Mouse (Mus musculus): ENCODE measurements around the gene Arl5b.

The Arl5b gene

GRCm38 (mm10) chr2:15049117-15049873 lies at the start of gene Arl5b:
Gene Arl5b, plus strand, starts transcription at chr2:15049395.
- DNase-seq = peak; percentile 94

- no peak for DNase-seq
These were observed 41.7 kb upstream of the Arl5b start for GRCm38 (mm10) chr2:15007531-15007930.

- DNase-seq = no peak
These were observed 41.1 kb upstream of the Arl5b start for GRCm38 (mm10) chr2:15008072-15008471.

- DNase-seq = no peak
These were observed 22.4 kb upstream of the Arl5b start for GRCm38 (mm10) chr2:15026817-15027216.

GRCm38 (mm10) chr2:15027816-15028215 lies 21.4 kb upstream of the Arl5b start:
- DNase-seq = no peak

- DNase-seq = no peak
These were observed 10.5 kb upstream of the Arl5b start for GRCm38 (mm10) chr2:15038705-15039104.

- no peak for DNase-seq
These were observed 8.9 kb upstream of the Arl5b start for GRCm38 (mm10) chr2:15040326-15040725.

- no peak for DNase-seq
These were observed 5.3 kb downstream of the Arl5b start for GRCm38 (mm10) chr2:15054496-15054895.

GRCm38 (mm10) chr2:15054945-15055637 lies 5.9 kb downstream of the Arl5b start, which contains the start of gene Nsun6:
Gene Nsun6, minus strand, starts transcription at chr2:15055069.
- peak; percentile 97 for DNase-seq

- no peak for DNase-seq
These were observed 6.6 kb downstream of the Arl5b start for GRCm38 (mm10) chr2:15055741-15056151.

GRCm38 (mm10) chr2:15058227-15058626 lies 9.0 kb downstream of the Arl5b start:
- DNase-seq = no peak

- DNase-seq = no peak
These were observed 11.7 kb downstream of the Arl5b start for GRCm38 (mm10) chr2:15060856-15061255.

- DNase-seq = no peak
These were observed 14.6 kb downstream of the Arl5b start for GRCm38 (mm10) chr2:15063815-15064214.

GRCm38 (mm10) chr2:15064380-15065269 lies 15.4 kb downstream of the Arl5b start:
- no peak for DNase-seq

GRCm38 (mm10) chr2:15065447-15065846 lies 16.3 kb downstream of the Arl5b start:
- DNase-seq = peak; percentile 30

GRCm38 (mm10) chr2:15067091-15067490 lies 17.9 kb downstream of the Arl5b start:
- DNase-seq = no peak

- no peak for DNase-seq
These were observed 34.5 kb downstream of the Arl5b start for GRCm38 (mm10) chr2:15083702-15084101.

GRCm38 (mm10) chr2:15087308-15087707 lies 38.1 kb downstream of the Arl5b start:
- DNase-seq = no peak

- DNase-seq = no peak
These were observed 47.4 kb downstream of the Arl5b start for GRCm38 (mm10) chr2:15096514-15097090.

- no peak for DNase-seq
These were observed 55.2 kb downstream of the Arl5b start for GRCm38 (mm10) chr2:15104386-15104785.

- no peak for DNase-seq
These were observed 62.1 kb downstream of the Arl5b start for GRCm38 (mm10) chr2:15111290-15111689.

GRCm38 (mm10) chr2:15111808-15112440 lies 62.7 kb downstream of the Arl5b start:
- DNase-seq = no peak
